Mouse (Mus musculus): ENCODE data around the gene Eif3l.

Eif3l gene

DNA sequence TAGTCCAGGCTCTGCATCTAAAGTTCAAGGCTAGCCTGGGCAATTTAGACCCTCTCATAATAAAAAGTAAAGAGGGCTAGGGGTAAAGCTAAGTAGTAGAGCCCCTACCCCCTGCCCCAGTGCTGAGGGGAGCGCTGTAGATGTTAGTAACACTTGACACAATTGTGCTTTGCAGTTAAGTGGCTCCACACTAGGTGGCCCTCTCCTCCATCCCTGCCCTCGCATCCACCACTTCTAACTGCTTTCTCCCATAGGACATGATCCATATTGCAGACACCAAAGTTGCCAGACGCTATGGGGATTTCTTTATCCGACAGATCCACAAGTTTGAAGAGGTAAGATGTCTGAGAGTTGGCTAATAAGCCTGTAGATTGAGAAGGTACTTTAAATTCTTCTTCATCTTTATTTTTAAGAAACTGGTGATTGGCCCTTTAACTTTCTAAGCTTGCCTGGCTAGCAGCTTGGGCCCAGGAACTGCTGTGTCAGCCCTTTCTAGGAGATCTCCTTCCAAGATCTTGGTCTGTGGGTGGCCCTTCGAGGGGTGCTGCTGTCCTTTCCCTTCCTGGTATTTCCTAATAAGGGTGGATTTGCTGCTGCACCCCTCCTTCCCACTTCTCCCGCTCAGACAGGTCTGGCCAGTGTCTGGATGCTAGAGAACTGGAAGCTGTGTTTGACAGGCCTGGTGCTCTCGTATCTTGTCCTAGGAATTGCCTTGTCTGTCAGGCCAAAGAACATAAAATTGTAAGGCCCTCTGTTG is 18.3 kb downstream of the Eif3l start:
- DNase-seq (ENCODE audit: low spot score): no peak

DNA sequence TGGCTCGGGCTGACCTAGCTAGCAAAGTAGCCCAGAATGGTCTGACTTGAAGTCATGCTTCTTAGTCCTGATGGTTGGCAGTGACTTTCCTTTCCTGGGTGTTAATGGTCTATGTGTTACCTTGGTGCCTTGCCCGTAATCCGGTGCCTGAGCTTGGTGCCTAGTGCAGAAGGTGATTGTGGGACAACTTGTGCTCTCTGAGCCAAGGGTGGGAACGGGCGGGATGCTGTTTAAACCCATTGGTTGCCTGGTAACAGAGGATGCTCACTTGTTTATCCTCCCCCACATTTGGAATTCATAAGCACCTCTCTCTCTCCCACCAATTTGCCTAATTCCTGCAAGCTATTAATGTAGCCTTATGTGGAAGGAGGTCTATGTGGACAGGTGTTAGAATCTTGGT is 20.5 kb downstream of the Eif3l start:
- no peak for DNase-seq (ENCODE audit: low spot score)

DNA sequence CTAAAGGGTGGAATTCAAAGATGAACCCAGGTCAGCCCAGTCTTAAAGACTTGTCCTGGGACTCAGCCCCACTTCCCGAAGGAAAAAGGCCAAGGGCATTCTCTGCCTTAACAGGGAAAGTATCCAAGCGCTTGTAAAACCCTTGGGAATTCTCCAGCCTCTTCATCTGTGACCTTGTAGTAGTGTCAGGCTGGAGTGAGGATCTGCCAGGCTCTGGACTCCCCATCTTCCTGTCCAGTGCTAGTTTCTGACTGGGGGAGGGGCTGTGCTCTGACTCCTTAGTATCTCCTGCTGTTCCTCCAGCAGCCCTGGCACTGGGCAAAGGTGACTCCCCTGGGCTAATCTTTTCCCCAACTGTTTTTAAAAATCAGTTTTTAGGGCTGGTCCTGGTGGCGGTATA is 21.6 kb downstream of the Eif3l start:
- no peak for DNase-seq (ENCODE audit: low spot score)

DNA sequence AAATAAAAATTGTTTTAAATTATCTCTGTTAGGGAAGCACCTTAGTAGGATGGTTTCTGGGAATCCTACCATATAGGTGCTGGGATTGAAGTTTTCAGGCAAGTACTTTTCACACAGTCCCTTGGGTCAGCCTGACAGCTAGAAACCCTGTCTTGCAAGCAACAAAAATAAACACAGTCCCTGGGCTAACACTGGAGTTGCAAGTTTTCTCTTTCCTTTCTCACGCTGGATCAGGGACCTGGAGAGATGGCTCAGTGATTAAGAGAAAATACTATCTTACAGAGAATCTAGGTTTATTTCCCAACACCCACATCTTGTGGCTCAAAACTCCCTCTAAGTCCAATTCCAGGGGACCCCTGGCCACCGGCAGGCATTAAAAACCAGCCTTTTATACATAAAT is 22.2 kb downstream of the Eif3l start:
- no peak for DNase-seq (ENCODE audit: low spot score)

DNA sequence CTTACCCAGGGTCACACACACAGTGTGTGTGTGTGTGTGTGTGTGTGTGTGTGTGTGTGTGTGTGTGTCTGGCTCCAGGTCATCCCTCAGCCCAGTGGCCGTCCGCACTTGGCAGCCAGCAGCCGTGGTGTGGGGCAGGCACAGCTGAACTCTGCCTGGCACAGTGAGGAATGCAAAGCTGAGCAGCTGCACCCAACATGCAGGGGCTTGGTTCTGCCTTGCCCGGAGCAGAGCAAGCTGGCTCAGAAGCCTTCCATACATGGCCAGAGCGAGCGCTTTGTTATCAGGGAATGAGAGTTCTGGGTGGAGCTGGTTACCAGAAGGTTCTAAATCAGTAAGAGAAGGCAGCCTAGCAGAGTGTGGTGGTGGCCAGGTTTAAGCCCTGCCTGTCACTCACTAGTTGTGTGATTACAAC is 22.6 kb downstream of the Eif3l start:
- DNase-seq (ENCODE audit: low spot score): no peak

DNA sequence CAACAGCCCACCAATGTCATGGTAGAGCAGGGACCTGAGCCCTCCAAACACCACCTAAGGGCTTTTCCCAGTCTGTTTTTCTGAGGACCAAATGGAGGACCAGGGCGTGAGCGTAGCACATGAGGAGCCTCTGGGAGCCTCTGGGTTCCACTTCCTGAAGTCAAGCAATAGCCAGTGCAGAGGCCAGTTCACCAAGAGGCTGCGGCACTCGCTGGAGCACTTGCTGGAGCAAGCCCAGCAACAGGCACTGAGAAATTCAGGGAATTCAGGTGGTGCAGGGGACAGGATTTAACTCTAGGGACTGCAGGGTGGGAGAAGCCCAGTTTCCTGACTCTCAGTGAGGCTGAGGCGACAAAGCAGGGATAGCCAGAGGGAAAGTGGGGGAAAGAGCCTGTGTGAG is 23.2 kb downstream of the Eif3l start:
- DNase-seq (ENCODE audit: low spot score): no peak

DNA sequence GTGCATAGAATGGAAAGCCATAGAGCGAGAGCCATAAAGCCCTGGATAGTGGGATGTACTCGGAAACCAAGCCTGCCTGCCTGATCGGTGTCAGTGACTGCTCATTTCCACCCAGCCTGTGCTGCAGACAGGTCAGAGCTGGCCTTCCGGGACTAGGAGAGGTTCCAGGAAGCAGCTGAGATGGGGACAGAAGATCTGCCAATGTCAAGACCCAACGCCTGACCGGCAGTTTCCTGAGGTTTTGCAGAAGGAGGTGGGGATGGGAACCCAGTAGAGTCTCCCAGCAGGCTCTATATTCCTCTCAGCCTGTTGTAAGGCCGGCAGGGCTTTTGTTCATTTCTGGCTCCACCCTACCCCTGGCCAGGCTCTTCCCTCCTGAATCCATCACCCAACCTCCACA is 23.9 kb downstream of the Eif3l start:
- DNase-seq (ENCODE audit: low spot score): no peak

DNA sequence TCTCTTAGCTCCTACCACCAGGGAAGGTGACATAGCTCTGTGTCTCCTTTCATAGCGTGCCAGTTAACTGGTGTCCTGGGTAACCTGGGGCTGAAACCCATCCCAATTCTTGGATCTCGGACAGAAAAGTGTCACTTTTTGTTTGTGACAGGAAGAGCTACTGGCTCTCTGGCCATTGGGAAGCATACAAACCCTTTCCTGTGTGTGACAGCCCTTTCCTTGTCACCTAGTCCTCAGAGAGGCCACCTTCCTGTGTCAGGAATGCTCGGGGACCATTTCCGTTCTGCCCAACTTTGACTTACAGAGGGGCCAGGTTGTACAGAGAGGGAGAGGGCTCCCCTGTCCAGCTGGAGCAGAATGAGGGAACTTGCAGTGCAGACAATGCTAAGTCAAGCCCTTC is 24.5 kb downstream of the Eif3l start:
- DNase-seq (ENCODE audit: low spot score): no peak

DNA sequence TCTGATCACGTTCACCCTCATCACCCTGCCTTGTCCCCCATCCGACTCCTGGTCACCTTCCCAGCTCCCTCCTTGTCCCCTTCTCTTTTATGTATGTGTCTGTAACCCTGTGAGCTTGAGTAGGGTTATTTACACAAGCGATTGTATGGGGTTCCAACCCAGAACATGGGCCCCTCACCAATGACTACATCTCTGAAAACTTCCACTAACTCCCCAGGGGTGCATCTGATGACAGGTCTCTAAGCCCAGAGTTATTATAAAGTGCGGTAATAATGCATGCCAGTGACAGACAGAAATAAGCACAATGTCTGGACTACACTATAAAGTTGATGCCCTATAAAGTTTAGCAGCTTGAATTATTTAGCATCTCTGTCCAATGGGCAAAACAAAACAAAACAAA is 25.4 kb downstream of the Eif3l start:
- no peak for DNase-seq (ENCODE audit: low spot score)

DNA sequence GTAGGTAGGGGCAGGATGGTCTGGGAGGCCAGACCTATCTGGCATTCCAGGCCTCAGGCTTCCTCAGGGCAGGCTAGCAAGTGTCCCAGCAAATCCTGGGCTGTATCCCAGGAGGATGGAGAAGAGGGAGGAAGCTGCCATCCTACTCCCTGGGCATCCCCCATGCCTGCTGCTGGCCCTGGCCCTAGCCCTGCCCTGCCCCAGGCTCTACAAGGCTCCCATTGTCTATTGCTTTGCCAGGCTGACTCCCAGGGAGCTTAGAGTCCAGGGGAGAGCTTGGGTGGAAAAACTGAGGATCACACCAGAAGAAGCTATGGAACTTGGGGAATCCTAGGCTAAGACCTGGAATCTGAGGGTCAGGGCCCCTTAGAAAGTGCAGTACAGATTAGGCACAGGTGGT is 26.6 kb downstream of the Eif3l start:
- no peak for DNase-seq (ENCODE audit: low spot score)

DNA sequence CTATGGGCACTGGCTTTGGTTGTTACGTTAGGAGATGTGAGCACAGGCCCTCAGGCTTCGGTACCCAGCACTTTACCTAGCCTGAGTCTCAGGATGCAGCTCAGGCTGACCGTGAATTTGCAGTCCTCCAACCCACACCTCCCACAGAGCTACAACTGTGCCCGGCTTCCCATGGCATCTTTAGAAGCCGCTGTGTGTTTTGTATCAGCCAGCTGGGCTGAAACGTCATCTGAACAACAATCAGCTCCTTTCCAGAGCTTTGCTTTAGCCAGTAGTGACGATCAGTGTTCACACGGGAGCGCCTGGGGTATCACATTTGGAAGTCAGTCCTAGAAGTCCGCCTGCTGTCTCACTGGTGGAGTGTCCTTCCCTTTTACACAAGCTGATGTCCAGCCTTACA is 28.3 kb downstream of the Eif3l start:
- DNase-seq (ENCODE audit: low spot score): no peak

DNA sequence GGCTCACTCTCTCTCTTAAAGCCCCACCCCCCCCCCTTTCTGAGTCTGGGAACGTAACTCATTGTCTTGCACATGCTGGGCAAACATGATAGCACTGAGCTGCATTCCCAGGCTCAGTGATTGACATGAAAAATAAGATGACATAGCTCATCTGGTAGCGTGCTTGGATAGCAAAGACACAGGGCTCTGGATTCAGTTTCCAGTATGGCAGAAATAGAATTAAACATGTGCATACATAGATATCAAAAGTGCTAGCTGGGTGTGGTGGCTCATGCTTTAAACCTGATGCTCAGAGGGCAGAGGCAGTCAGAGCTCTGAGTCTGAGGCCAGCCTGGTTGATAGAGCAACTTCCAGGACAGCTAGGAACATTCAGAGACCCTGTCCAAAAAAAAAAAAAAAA is 30.8 kb downstream of the Eif3l start:
- peak; percentile 57 for DNase-seq (ENCODE audit: low spot score)

DNA sequence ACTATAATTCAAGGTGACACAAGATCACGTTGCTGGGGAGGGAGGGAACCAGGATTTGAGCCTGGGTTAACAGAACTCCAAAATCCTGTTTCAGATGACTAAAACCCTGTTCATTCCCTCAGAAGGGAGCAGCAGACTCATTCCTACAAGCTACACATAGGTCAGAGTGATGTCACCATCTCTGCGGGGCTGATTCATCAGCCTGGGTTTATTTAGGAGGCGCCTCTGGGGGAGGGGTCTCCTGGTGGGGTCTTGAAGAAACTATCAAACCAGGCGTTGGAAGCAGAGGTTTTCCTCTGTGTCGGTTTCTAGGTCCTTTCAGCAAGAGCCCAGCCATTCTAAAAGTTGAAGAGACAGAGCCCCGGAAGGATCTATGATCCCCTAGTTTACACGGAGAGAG is 33.0 kb downstream of the Eif3l start:
- DNase-seq (ENCODE audit: low spot score): no peak

DNA sequence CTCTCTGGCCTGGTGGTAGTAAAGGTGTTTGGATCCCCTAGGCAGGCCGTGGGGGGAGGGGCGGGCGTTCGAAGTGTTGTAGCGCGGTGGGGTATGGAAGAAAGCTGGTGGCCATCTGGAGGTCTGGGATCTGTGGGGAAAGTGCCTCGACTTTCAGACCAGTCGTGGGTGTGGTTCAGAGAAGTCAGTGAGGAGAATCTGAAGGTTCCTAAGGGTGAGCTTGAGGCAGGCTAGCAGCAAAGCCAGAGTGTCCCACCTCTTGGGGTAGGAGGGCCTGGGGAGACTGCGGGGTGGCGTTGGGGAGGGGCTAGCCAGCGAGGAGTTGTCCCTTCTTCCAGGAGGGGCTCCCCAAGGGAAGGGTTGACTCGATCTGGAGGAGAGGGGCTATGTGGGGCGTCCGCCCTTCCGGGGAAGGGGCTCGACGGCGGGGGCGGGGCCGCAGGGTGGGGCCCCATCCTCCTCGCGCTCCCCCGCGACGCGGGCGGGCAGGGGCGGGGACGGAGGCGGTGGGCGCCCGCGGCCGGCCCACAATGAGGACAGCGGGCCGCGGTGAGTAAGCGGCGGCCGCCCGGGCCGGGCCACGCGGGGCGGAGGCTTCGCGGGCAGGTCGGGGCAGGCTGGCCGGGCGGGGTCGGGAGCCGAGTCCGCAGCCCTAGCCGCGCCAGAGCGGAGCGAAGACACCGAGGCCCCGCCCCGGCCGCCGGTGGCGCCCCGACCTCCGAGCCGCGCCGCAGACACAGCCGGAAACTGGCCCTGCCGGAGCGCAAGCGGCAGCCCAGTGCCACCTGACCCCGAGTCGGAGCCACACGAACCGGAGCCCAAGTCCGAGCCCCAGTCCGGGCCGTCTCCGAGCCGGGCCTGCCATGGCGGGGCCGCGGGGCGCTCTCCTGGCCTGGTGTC is 33.7 kb downstream of the Eif3l start, which contains the start of gene Micall1:
Micall1 (plus strand) TSS at position 478 of the 900 bp plus-strand sequence.
- no peak for DNase-seq (ENCODE audit: low spot score)

DNA sequence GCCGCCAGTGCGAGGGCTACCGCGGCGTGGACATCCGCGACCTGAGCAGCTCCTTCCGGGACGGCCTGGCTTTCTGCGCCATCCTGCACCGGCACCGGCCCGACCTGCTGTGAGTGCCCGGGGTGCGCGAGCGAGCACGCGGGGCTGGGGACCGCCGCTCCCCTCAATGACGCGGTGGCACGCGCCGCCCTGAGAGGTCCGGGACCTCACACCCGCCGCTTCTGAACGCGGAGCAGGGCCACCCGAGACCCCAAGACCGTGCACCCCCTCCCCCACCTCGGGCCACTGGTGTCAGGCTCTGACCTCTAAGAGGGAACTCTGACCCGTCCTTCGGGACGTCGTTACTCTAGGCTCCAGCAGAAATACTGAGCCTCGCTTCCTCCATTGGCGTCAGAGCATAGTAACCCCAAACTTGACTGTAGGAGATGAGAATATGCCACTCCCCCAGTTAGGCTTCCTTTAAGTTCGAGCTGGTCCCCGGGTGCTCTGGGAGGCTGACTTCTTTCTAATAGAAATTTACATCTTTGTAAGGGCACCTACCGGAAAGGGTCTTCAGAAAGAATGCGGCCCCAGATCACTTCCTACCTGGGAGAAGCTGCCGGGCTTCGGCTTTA is 34.4 kb downstream of the Eif3l start:
- DNase-seq (ENCODE audit: low spot score): no peak

DNA sequence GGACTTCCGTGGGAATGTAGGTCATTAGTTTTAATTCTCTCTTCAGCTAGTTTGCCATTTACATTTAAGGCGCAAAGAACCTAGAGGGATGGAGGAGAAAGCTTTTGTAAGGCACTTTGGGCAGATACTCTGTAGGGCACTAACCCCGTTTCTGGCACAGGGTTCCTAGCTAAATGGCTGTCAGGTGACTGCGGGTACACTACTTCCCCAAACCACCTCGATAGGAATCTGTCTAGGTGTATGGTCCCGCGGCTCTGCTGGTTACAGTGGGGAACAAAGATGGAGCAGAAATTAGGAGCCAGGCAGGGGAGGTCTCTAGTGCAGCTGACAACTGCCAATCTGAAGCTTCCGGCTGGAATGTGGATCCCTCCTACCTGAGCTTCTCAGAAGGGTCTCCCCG is 35.1 kb downstream of the Eif3l start:
- no peak for DNase-seq (ENCODE audit: low spot score)

DNA sequence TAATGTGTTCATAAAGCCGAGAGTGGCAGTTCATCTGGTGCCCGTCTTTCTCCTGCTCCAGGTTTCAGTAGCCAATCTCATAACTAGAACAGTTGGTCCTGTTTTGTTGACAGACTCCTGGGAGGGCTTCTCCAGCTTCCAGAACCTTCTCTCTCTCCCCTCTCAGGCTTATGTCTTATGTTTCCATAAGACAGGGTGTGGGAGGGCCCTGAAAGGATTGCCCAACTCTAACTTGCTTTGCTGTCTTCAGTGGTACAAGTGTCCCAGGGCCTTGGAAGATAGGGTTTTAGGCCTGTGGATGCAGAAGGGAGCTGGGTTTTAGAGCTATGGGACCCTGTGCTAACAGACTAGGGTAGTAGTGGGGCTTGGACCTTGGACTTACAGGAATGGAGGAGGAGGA is 35.5 kb downstream of the Eif3l start:
- DNase-seq (ENCODE audit: low spot score): no peak

DNA sequence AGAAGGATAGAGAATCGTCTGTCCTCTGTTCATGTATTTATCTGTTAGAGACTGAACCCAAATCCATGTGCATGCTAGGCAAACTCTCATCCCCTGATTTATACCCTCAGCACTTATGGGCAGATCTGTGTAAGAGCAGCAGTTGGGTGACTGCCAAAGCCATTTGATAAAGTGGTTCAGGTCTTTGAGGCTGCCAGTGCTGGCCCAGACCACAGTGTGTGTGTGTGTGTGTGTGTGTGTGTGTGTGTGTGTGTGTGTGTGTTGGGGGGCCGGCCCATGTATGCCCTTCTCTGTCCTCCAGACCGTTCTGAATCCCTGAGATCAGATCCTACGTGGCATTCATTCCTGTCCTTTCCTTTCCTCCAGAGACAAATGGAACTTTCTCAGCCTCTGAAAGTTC is 36.8 kb downstream of the Eif3l start:
- DNase-seq (ENCODE audit: low spot score): no peak

DNA sequence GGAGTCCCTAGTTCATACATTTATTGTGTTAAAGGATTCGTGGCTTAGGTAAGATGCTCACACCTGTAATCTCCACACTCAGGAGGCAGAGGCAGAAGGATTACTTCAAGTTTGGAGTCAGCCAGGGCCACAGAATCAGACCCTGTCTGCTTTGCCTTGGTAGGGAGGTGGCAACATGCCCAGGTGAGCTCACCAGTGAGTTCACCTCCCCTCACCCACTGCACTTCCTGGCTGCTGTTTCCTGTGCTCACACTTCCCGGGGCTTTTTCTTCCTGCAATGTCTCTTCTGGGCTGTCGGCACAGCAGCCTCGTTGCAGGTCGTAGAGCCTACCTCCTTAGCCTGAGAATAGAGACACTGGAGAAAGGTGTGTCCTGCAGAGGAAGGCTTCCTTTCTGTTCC is 40.3 kb downstream of the Eif3l start:
- DNase-seq (ENCODE audit: low spot score): no peak

DNA sequence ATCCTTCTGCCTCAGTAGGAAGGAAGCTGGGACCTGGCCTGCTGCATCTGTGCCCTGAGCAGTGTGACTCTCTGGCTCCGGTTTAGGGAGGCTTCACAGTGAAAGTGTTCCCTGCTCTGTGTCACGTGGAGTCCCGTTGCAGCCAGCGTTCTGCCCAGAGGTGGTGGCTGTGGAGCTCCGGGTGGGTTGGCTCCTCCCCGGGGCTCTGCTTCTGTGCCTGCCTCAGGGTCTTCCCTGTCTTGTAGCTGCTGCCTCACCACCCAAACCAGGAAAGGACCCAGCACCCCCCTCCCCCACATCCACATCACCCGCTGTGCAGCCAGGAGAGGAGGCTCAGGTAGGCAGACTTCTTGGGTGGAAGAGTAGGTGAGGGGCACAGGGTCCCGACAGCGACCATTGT is 44.5 kb downstream of the Eif3l start:
- no peak for DNase-seq (ENCODE audit: low spot score)

DNA sequence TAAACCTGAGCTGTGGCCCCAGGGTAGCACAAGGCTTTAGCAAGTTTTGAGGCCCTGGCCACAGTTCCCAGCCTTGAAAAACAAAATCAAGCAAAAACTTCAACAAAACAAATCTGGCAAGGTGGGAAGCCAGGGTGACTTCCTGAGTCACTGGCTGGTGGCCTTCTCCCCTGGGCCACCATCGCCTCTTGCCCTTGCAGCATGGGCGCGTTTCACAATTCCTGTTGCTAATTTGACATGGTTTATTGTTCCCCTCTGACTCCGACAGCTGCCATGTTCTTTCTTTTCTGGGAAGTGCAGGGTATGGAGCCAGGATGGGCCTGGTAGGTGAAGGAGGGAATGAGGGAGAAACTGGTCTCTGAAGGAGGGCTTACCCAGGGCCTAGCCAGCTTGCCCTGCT is 47.1 kb downstream of the Eif3l start:
- DNase-seq (ENCODE audit: low spot score): no peak

DNA sequence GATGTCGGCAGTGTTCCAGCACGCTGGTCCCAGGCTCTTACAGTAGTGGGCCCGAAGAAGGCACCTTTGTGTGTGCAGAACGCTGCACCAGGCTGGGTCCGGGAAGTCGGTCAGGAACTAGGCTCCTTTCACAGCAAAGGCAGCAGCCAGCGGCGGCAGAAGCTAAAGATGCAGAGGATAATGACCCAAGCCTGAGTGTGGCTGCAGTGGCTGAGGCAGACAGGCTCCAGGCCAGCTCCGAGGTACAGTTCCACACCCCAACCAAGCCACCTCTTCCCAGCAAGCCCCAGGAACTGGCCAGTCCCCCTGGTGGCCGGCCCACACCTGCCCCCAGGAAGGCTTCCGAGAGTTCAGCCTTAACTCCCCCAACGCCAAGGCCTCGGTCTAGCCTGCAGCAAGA is 47.6 kb downstream of the Eif3l start:
- DNase-seq (ENCODE audit: low spot score): no peak

DNA sequence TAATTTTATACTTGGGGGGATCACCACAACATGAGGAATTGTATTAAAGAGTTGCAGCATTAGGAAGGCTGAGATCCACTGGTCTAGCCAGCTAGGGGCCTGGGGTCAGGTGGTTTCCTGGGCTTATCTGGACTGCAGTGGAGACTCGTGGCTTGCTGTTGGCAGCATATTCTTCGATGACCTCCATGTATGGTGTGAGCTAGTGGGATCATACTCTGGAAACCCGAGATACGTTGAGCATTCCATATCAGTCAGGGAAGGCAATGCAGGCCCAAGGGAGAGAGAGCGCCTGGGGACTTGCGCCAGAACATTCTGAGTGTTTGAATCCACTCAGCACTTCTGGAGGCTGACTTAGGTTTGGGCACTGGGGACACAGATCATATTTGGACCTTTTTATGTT is 48.8 kb downstream of the Eif3l start:
- no peak for DNase-seq (ENCODE audit: low spot score)

Data from c-Kit-positive CD71-positive TER-119-positive erythroid progenitor cells, embryonic 14.5 days (primary cell).